8 mouse cellular contexts compared by ENCODE assay signal in genomic region chr11:3142413-3142812, GRCm38 (mm10). TPM values are rescaled to one million over a fixed set of nuclear protein-coding genes. Genes with fewer than 3 reads are reported as not detected.
DNase-seq lines count a peak whose midpoint lies in the region; ATAC-seq lines count a peak whose summit lies in the region.
"Not testable (repeated sequence)": the region's sequence is repeated elsewhere in the genome, so short reads cannot be mapped to it uniquely, and the experiment has no call there.

No protein-coding gene starts in this region.

- intact Hi-C loops in left cerebral cortex, postnatal 14 days (cut with DNase I): not testable (repeated sequence)

- H3K9ac ChIP-seq in forebrain, embryonic 16.5 days (replicated peaks; ENCODE audit: low read depth, low read length); heart, embryonic 15.5 days: not testable (repeated sequence)

- not testable (repeated sequence) for H3K4me3 ChIP-seq in forebrain, embryonic 16.5 days (replicated peaks; ENCODE audit: low read length); heart, embryonic 15.5 days

- H3K4me2 ChIP-seq in forebrain, embryonic 16.5 days (ENCODE audit: low read length); heart, embryonic 15.5 days: not testable (repeated sequence)

- not testable (repeated sequence) for H3K9me3 ChIP-seq in forebrain, embryonic 16.5 days (ENCODE audit: control insufficient read depth, low read length)
- peaks cover 14% of the 10 kb centered on the region for H3K9me3 ChIP-seq in heart, embryonic 15.5 days (replicated peaks)

- not testable (repeated sequence) for H3K27me3 ChIP-seq in forebrain, embryonic 16.5 days (replicated peaks; ENCODE audit: control insufficient read depth, insufficient read depth, low read length); heart, embryonic 15.5 days

- peak; percentile 63 for DNase-seq in cerebellum, adult 11 months
- DNase-seq in kidney, adult 9 months: peak; percentile 87
- peak; percentile 74 to 93 for DNase-seq in left cerebral cortex, postnatal 14 days (ENCODE audit: low spot score in 2 of 2)
- peak; percentile 90 for DNase-seq in lung, postnatal 36 days
- peak; percentile 81 for DNase-seq in right cerebral cortex, adult 18-20 months
- peak; percentile 66 for DNase-seq in thymus, postnatal 4 days

- H3K36me3 ChIP-seq in forebrain, embryonic 16.5 days (ENCODE audit: control insufficient read depth, insufficient read depth); heart, embryonic 15.5 days: not testable (repeated sequence)

- 92% methylated on average over 4 of the region's 5 CpGs for WGBS in forebrain, embryonic 16.5 days
- WGBS in heart, embryonic 15.5 days: 80% methylated on average over 4 of the region's 5 CpGs

- not testable (repeated sequence) for H3K4me1 ChIP-seq in forebrain, embryonic 16.5 days (replicated peaks; ENCODE audit: control insufficient read depth, insufficient read depth, low read length); heart, embryonic 15.5 days (replicated peaks)

- H3K27ac ChIP-seq in forebrain, embryonic 16.5 days (ENCODE audit: low read length); heart, embryonic 15.5 days: not testable (repeated sequence)

- peak; percentile 45 for ATAC-seq in forebrain, embryonic 16.5 days
- ATAC-seq in heart, embryonic 15.5 days (replicated peaks; ENCODE audit: insufficient number of reproducible peaks, insufficient read depth, low FRiP score, low read depth): peak; percentile 56

RNA-seq across cellular contexts. Expression of gene Sfi1, which starts 50.9 kb away (rescaled TPM):
- 17.2 and 23.9 TPM in 2 replicates for polyA plus RNA-seq in forebrain, embryonic 16.5 days (2015; fragmentation: Nextera tagmentation; extraction: Ambion mirVana)
- polyA plus RNA-seq in heart, embryonic 15.5 days (2015; fragmentation: Nextera tagmentation; extraction: Ambion mirVana): 10.9 and 12.0 TPM in 2 replicates
- 10 to 100 TPM; 43.2 to 49.5 TPM for total RNA-seq in left cerebral cortex, postnatal 14 days (2021)

RNA-seq across cellular contexts. Expression of gene Eif4enif1, which starts 59.8 kb away (rescaled TPM):
- 40.9 and 54.9 TPM in 2 replicates for polyA plus RNA-seq in forebrain, embryonic 16.5 days (2015; fragmentation: Nextera tagmentation; extraction: Ambion mirVana)
- 29.4 and 37.4 TPM in 2 replicates for polyA plus RNA-seq in heart, embryonic 15.5 days (2015; fragmentation: Nextera tagmentation; extraction: Ambion mirVana)
- 10 to 100 TPM; 59.0 to 67.2 TPM for total RNA-seq in left cerebral cortex, postnatal 14 days (2021)
